Mouse (Mus musculus): ENCODE data around the gene Vmn2r106. TPM values are rescaled to one million over a fixed set of nuclear protein-coding genes. Genes with fewer than 3 reads are reported as not detected.

The Vmn2r106 gene
- total RNA-seq (2023; ENCODE audit: inconsistent age), result not detected in 4 replicates

DNA sequence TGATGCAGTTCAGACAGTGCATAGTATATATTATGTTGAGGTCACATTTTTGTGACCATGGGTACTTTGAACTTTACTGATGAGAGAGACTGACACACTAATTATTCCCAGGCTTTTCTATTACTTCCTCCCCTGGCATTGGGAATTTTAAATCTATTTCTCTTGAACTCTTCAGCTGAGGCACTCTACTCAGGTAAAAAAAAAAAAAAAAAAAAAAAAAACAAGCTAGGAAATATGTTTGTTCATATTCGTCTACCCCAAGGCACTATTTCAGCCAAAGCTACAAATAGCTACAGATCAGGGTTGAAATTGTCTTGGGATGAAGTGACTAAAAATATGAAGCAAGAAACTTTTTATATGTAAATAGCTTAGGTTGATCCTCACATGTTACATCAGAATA is at the start of gene Vmn2r106:
Vmn2r106 (minus strand) TSS at position 101 of the 400 bp plus-strand sequence.

GRCm38 (mm10) chr17:20234952-20235351 is 50.4 kb downstream of the Vmn2r106 start, which contains the start of gene Vmn2r105:
Vmn2r105 (minus strand) TSS chr17:20235052.

Other genes with a start within 250 kb of the Vmn2r106 start
- not detected in 4 replicates for gene Vmn2r104, start 237.2 kb downstream of the Vmn2r106 start, total RNA-seq (2023; ENCODE audit: inconsistent age)
- not detected in 4 replicates for gene Fpr-rs7, start 171.3 kb downstream of the Vmn2r106 start, total RNA-seq (2023; ENCODE audit: inconsistent age)
- not detected in 4 replicates for gene Fpr-rs6, start 102.5 kb downstream of the Vmn2r106 start, total RNA-seq (2023; ENCODE audit: inconsistent age)
- not detected in 4 replicates for gene Vmn2r105, start 50.5 kb downstream of the Vmn2r106 start, total RNA-seq (2023; ENCODE audit: inconsistent age)
- gene Vmn2r107, start 59.7 kb upstream of the Vmn2r106 start, total RNA-seq (2023; ENCODE audit: inconsistent age), result not detected in 4 replicates
- gene Vmn1r224, start 128.6 kb upstream of the Vmn2r106 start, total RNA-seq (2023; ENCODE audit: inconsistent age), result not detected in 4 replicates
- gene Vmn2r108, start 195.8 kb upstream of the Vmn2r106 start, total RNA-seq (2023; ENCODE audit: inconsistent age), result 0.06 to 0.10 TPM (median 0.10 TPM) in 3 of 4 replicates, not detected in the other
- gene Vmn1r225, start 212.6 kb upstream of the Vmn2r106 start, total RNA-seq (2023; ENCODE audit: inconsistent age), result not detected in 4 replicates

Measured in B cell, adult (primary cell).